Mouse (Mus musculus): ENCODE results near the gene Agap2. TPM values are rescaled to one million over a fixed set of nuclear protein-coding genes. Genes with fewer than 3 reads are reported as not detected.

The Agap2 gene
- total and polyA plus RNA-seq, 3 experiments: 24.8 to 43.5 (median 26.1) TPM

GRCm38 (mm10) chr10:127108262-127108583 lies 33.1 kb downstream of the Agap2 start:
- peaks cover 3 to 23% of the 10 kb centered on the region in 2 experiments; a peak in 3 of 4 replicates for H3K4me1 ChIP-seq (ENCODE audit: control insufficient read depth in 1 of 2, insufficient read depth in 2 of 2)
- dilution Hi-C loops (cut with MboI; ENCODE audit: extremely low pct_ligation_motif_present, extremely low pct_unique_long_range_greater_than_20kb, low sequenced_read_pairs): no loop called here
- no peak overlapping the region for H3K9ac ChIP-seq (ENCODE audit: insufficient read depth, low read depth)
- no peak overlapping the region for H3K4me2 ChIP-seq (ENCODE audit: insufficient read depth, low read depth, poor library complexity, severe bottlenecking)
- no peak overlapping the region for H3K27ac ChIP-seq (ENCODE audit: insufficient read depth, low read depth)
- no peak overlapping the region for H3K4me3 ChIP-seq (replicated peaks in 1 of 3; ENCODE audit: low read depth in 2 of 3, low read length in 2 of 3, poor library complexity in 1 of 3)
- H3K79me2 ChIP-seq (replicated peaks; ENCODE audit: control insufficient read depth, extremely low read depth, insufficient read depth, poor library complexity, severe bottlenecking): no peaks in the 10 kb centered on the region
- H3K9me3 ChIP-seq (replicated peaks; ENCODE audit: low read length): no peaks in the 10 kb centered on the region
- H3K36me3 ChIP-seq (replicated peaks in 1 of 2; ENCODE audit: control insufficient read depth in 1 of 2, insufficient read depth in 1 of 2, low read length in 1 of 2): peaks cover 16 to 70% of the 10 kb centered on the region in 2 experiments
- no peaks in the 10 kb centered on the region for H3K27me3 ChIP-seq (replicated peaks)
- in situ Hi-C loops (cut with MboI; ENCODE audit: low pct_ligation_motif_present, low pct_unique_long_range_greater_than_20kb, low sequenced_read_pairs): no loop called here
- DNase-seq (ENCODE audit: extremely low read depth): no peak
- TF ChIP-seq UBTF (IDR thresholded peaks at IDR 0.05; ENCODE audit: low read depth, low read length) (no peak), USF1 (IDR thresholded peaks at IDR 0.05; ENCODE audit: low read depth, low read length) (no peak), GABPA (IDR thresholded peaks at IDR 0.05; ENCODE audit: insufficient replicate concordance, low read depth, low read length) (no peak), ZC3H11A (IDR thresholded peaks at IDR 0.05; ENCODE audit: low read depth, low read length) (no peak), CHD1 (IDR thresholded peaks at IDR 0.05; ENCODE audit: low read depth, low read length) (no peak), SIN3A (IDR thresholded peaks at IDR 0.05; ENCODE audit: low read length) (no peak), IRF4 (IDR thresholded peaks at IDR 0.05; ENCODE audit: low read depth, low read length) (no peak), E2F4 (IDR thresholded peaks at IDR 0.05; ENCODE audit: insufficient replicate concordance, low read depth, low read length) (no peak), BHLHE40 (IDR thresholded peaks at IDR 0.05; ENCODE audit: low read depth, low read length) (no peak), RCOR1 (conservative IDR thresholded peaks at IDR 0.05; ENCODE audit: low read depth, low read length) (no peak), MAX (IDR thresholded peaks at IDR 0.05; ENCODE audit: low read length) (no peak), RAD21 (IDR thresholded peaks at IDR 0.05; ENCODE audit: low read depth, low read length) (no peak), ETS1 (conservative IDR thresholded peaks at IDR 0.05; ENCODE audit: low read depth, low read length) (no peak), JUN (IDR thresholded peaks at IDR 0.05; ENCODE audit: insufficient read depth, low read depth, low read length) (no peak), USF2 (conservative IDR thresholded peaks at IDR 0.05; ENCODE audit: low read depth, low read length) (no peak), CHD2 (IDR thresholded peaks at IDR 0.05; ENCODE audit: low read length) (no peak), POLR2AphosphoS2 (IDR thresholded peaks at IDR 0.05; ENCODE audit: low read depth, low read length) (no peak), MYC (IDR thresholded peaks at IDR 0.05; ENCODE audit: low read depth, low read length) (no peak), MAFK (IDR thresholded peaks at IDR 0.05; ENCODE audit: insufficient replicate concordance, low read length) (no peak), PAX5 (IDR thresholded peaks at IDR 0.05; ENCODE audit: low read length) (no peak)

Measured in CH12.LX (cell line).